Mouse (Mus musculus) lung, adult 10 weeks (tissue): ENCODE measurements around the gene Dennd2c. TPM values are rescaled to one million over a fixed set of nuclear protein-coding genes. Genes with fewer than 3 reads are reported as not detected.

Experiments
- polyA plus RNA-seq: library from polyadenylated mRNA; stranded (reverse); fragments of 350-450 nt; fragmentation: Illumina TruSeq; extraction: RNeasy Lipid Tissue Mini Kit (QIAGEN cat#74804); gene quantifications from one replicate; pipeline ENCODE4 v1.2.3, GENCODE M21; 2014; ENCODE audit warnings: low read depth, low replicate concordance; ENCODE audit not compliant: insufficient read depth

The Dennd2c gene
- polyA plus RNA-seq, result 2.0 TPM

GRCm38 (mm10) chr3:103102454-103103390 lies at the start of gene Dennd2c:
Gene Dennd2c, plus strand, starts transcription at chr3:103102604.

GRCm38 (mm10) chr3:103058207-103059157 lies 43.9 kb upstream of the Dennd2c start, which contains the start of gene Nras:
Gene Nras, plus strand, starts transcription at chr3:103058285.

GRCm38 (mm10) chr3:103073771-103074170 lies 28.6 kb upstream of the Dennd2c start, which contains the start of gene Ampd1:
Gene Ampd1, plus strand, starts transcription at chr3:103074014.

GRCm38 (mm10) chr3:103171505-103172267 lies 69.3 kb downstream of the Dennd2c start, which contains the start of gene Bcas2:
Gene Bcas2, plus strand, starts transcription at chr3:103171655.

Other genes with a start within 250 kb of the Dennd2c start
- 0.48 TPM for gene Sycp1, start 166.5 kb upstream of the Dennd2c start, polyA plus RNA-seq
- 0.15 TPM for gene Nr1h5, start 138.5 kb upstream of the Dennd2c start, polyA plus RNA-seq
- gene Sike1, start 106.9 kb upstream of the Dennd2c start, polyA plus RNA-seq, result 32.5 TPM
- gene Csde1, start 82.2 kb upstream of the Dennd2c start, polyA plus RNA-seq, result 122 TPM
- gene Nras, start 44.3 kb upstream of the Dennd2c start, polyA plus RNA-seq, result 31.8 TPM
- 1.4 TPM for gene Ampd1, start 28.6 kb upstream of the Dennd2c start, polyA plus RNA-seq
- 55.7 TPM for gene Bcas2, start 69.1 kb downstream of the Dennd2c start, polyA plus RNA-seq
- gene Trim33, start 176.7 kb downstream of the Dennd2c start, polyA plus RNA-seq, result 8.3 TPM